Mouse (Mus musculus): ENCODE results near the gene Cdk6.

GRCm38 (mm10) chr5:3357496-3357895 is 16.2 kb downstream of the Cdk6 start:
- no peak for TF ChIP-seq CTCF (IDR thresholded peaks at IDR 0.05; ENCODE audit: low read depth, low read length)
- TF ChIP-seq POLR2A (IDR thresholded peaks at IDR 0.05; ENCODE audit: borderline replicate concordance, low read depth, low read length): no peak
